Mouse (Mus musculus) ES-E14 (cell line): ENCODE data around the gene Gdap1l1. TPM values are rescaled to one million over a fixed set of nuclear protein-coding genes. Genes with fewer than 3 reads are reported as not detected.
A peak's percentile ranks its signal among the peaks of the same experiment; 100 is the strongest.

Experiments used
- DNase-seq: peaks from one replicate; pipeline ENCODE4 v3.0.0-alpha.2; 2013; ENCODE audit warnings: low read depth, low spot score
- H3K27ac ChIP-seq: 2 replicates; pipeline ENCODE4 v1.5.1; 2012; ENCODE audit warnings: low read depth, mild to moderate bottlenecking, low read length, moderate library complexity, mixed read lengths; ENCODE audit not compliant: poor library complexity, insufficient read depth, severe bottlenecking
- H3K36me3 ChIP-seq: 2 replicates; pipeline ENCODE4 v1.6.1; 2012; ENCODE audit warnings: mild to moderate bottlenecking, low read length, moderate library complexity, mixed read lengths; ENCODE audit not compliant: control insufficient read depth, poor library complexity, insufficient read depth, severe bottlenecking
- H3K4me1 ChIP-seq, 2 experiments: fragments of 150-350 bp in 1 of 2; sonication (generic) in 1 of 2; 2 replicates each; pipeline ENCODE4 v1.6.1; 2012; ENCODE audit warnings: low read length in 2 of 2, mild to moderate bottlenecking in 1 of 2, mixed read lengths in 1 of 2; ENCODE audit not compliant: control insufficient read depth in 2 of 2, insufficient read depth in 2 of 2, poor library complexity in 1 of 2
- H3K4me3 ChIP-seq, 2 experiments: fragments of 150-350 bp in 1 of 2; sonication (generic) in 1 of 2; 2 replicates each; pipeline ENCODE4 v1.5.1; 2012; ENCODE audit warnings: low read length in 2 of 2, low read depth in 1 of 2, mild to moderate bottlenecking in 1 of 2, mixed read lengths in 1 of 2; ENCODE audit not compliant: insufficient read depth in 1 of 2, poor library complexity in 1 of 2, severe bottlenecking in 1 of 2
- H3K9ac ChIP-seq: 2 replicates; pipeline ENCODE4 v1.6.1; 2012; ENCODE audit warnings: low read depth, mild to moderate bottlenecking, low read length, mixed read lengths; ENCODE audit not compliant: poor library complexity, insufficient read depth, severe bottlenecking
- H3K9me3 ChIP-seq: fragments of 150-350 bp; sonication (generic); 2 replicates; pipeline ENCODE4 v1.6.1; 2012; ENCODE audit warnings: low read depth, mild to moderate bottlenecking, low read length; ENCODE audit not compliant: control insufficient read depth, insufficient read depth
- CHD2 ChIP-seq: IDR thresholded peaks from 2 replicates; pipeline ENCODE4 v1.6.1; 2014; ENCODE audit warnings: mild to moderate bottlenecking, low read depth, low read length, inconsistent platforms
- HCFC1 ChIP-seq: IDR thresholded peaks from 2 replicates; pipeline ENCODE4 v1.6.1; 2012; ENCODE audit warnings: low read length, inconsistent platforms, borderline replicate concordance; ENCODE audit not compliant: insufficient read depth
- MAFK ChIP-seq: IDR thresholded peaks from 2 replicates; pipeline ENCODE4 v1.6.1; 2014; ENCODE audit warnings: mild to moderate bottlenecking, low read depth, low read length, inconsistent platforms; ENCODE audit not compliant: insufficient read depth
- ZC3H11A ChIP-seq: IDR thresholded peaks from 2 replicates; pipeline ENCODE4 v1.6.1; 2012; ENCODE audit warnings: low read depth, mild to moderate bottlenecking, inconsistent platforms, low read length, borderline replicate concordance
- ZNF384 ChIP-seq: IDR thresholded peaks from 2 replicates; pipeline ENCODE4 v1.6.1; 2012; ENCODE audit warnings: low read depth, low read length, inconsistent platforms
- in situ Hi-C, 2 experiments: fragments of 600-800 bp; cut with MboI; formaldehyde crosslinking; loops; one replicate each; pipeline ENCODE4 v1.15.1; 2025; ENCODE audit warnings: low sequenced_read_pairs in 2 of 2, inconsistent platforms in 1 of 2; ENCODE audit not compliant: unreplicated experiment in 2 of 2
- total RNA-seq: library from RNA; depleted of rRNA; stranded (reverse); fragments of 300-350 nt; gene quantifications from 2 replicates; pipeline ENCODE4 v1.2.3, GENCODE M21; 2012; rRNA removed

Gene Gdap1l1
- 1.1 and 3.1 TPM in 2 replicates for total RNA-seq

- Histone ChIP-seq H3K4me1 (peaks cover 9 to 15% of the 10 kb centered on the region in 2 experiments; a peak in 3 of 4 replicates), H3K36me3 (no peaks in the 10 kb centered on the region), H3K9me3 (no peaks in the 10 kb centered on the region), H3K4me3 (peak within 1 kb of the TSS; percentile 59 to 67), H3K27ac (no peak within 1 kb of the TSS), H3K9ac (peak within 1 kb of the TSS; percentile 47)
- in situ Hi-C loops: no loop called here
- no peak for DNase-seq
- no peak for TF ChIP-seq ZNF384
- no peak for TF ChIP-seq MAFK
Observed at GRCm38 (mm10) chr2:163438246-163438618, at the start of gene Gdap1l1. Gene Gdap1l1 (plus strand): TSS chr2:163438476.

- TF ChIP-seq MAFK (no peak), ZNF384 (no peak), ZC3H11A (no peak), CHD2 (no peak), HCFC1 (no peak)
- no peak for DNase-seq
- no peaks in the 10 kb centered on the region for H3K36me3 ChIP-seq
- in situ Hi-C loops: no loop called here
- no peak overlapping the region for H3K9ac ChIP-seq
- no peak overlapping the region for H3K27ac ChIP-seq
- H3K9me3 ChIP-seq: no peaks in the 10 kb centered on the region
- peaks cover under 1% of the 10 kb centered on the region in 2 experiments; a peak in 2 of 4 replicates for H3K4me1 ChIP-seq
- H3K4me3 ChIP-seq: no peak overlapping the region
Observed at GRCm38 (mm10) chr2:163392436-163392835, 45.8 kb upstream of the Gdap1l1 start.

GRCm38 (mm10) chr2:163393241-163393640 is 45.0 kb upstream of the Gdap1l1 start:
- Histone ChIP-seq H3K4me1 (peaks cover 0 to 5% of the 10 kb centered on the region in 2 experiments; a peak in 1 of 4 replicates), H3K9ac (no peak overlapping the region), H3K27ac (no peak overlapping the region), H3K36me3 (no peaks in the 10 kb centered on the region), H3K4me3 (no peak overlapping the region), H3K9me3 (no peaks in the 10 kb centered on the region)
- TF ChIP-seq MAFK: no peak
- TF ChIP-seq HCFC1: no peak
- in situ Hi-C loops: no loop called here
- no peak for DNase-seq

- H3K9me3 ChIP-seq: no peaks in the 10 kb centered on the region
- no peaks in the 10 kb centered on the region for H3K36me3 ChIP-seq
Observed at GRCm38 (mm10) chr2:163393976-163394375, 44.3 kb upstream of the Gdap1l1 start.

DNA sequence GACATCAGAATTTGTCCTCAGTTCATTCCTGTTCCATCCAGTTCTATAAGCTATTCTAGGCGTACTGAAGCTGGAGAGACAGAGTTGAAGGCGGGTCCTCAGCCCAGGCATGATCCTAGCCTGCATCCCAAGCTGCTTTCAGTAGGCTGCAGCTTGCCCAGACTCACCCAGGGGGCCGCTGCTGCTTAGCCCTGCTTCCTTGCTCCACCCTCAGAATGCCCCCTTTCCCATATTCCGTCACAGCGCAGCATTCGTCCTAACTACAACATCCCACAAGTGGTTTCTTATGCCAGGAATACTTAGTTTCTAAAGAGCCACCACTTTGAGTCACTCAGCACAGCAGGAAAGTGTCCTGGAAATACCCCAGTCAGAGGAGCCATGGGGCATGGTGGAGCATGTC is 43.3 kb upstream of the Gdap1l1 start:
- no peak overlapping the region for H3K9ac ChIP-seq

More at GRCm38 (mm10) chr2:163393976-163394375, 44.3 kb upstream of the Gdap1l1 start:
- in situ Hi-C loops: no loop called here
- peaks cover 0 to 5% of the 10 kb centered on the region in 2 experiments; a peak in 1 of 4 replicates for H3K4me1 ChIP-seq
- TF ChIP-seq ZC3H11A: no peak
- no peak for TF ChIP-seq HCFC1
- TF ChIP-seq MAFK: no peak
- TF ChIP-seq CHD2: no peak
- no peak for TF ChIP-seq ZNF384
- DNase-seq: no peak
- H3K4me3 ChIP-seq: no peak overlapping the region
- H3K27ac ChIP-seq: no peak overlapping the region
- no peak overlapping the region for H3K9ac ChIP-seq

More for the DNA sequence above, 43.3 kb upstream of the Gdap1l1 start:
- Histone ChIP-seq H3K4me3 (no peak overlapping the region), H3K36me3 (no peaks in the 10 kb centered on the region), H3K4me1 (peaks cover 0 to 5% of the 10 kb centered on the region in 2 experiments; a peak in 1 of 4 replicates), H3K27ac (no peak overlapping the region), H3K9me3 (no peaks in the 10 kb centered on the region)
- in situ Hi-C loops: no loop called here
- DNase-seq: no peak
- no peak for TF ChIP-seq ZC3H11A
- TF ChIP-seq CHD2: no peak
- TF ChIP-seq ZNF384: no peak
- no peak for TF ChIP-seq HCFC1
- TF ChIP-seq MAFK: no peak
